Mouse (Mus musculus) 3134 (cell line): Measurements from ENCODE around the gene Pknox2.

Experiments
- DNase-seq: peaks from one replicate; pipeline ENCODE4 v3.0.0-alpha.2; 2011; ENCODE audit warnings: low spot score; ENCODE audit not compliant: insufficient read length; ENCODE audit errors: extremely low read depth

The Pknox2 gene

GRCm38 (mm10) chr9:37103778-37104177, 43.4 kb downstream of the Pknox2 start:
- no peak for DNase-seq

- DNase-seq, result no peak
These were observed 45.9 kb downstream of the Pknox2 start for GRCm38 (mm10) chr9:37101059-37101940.

GRCm38 (mm10) chr9:37099595-37099994, 47.6 kb downstream of the Pknox2 start:
- peak; percentile 28 for DNase-seq

GRCm38 (mm10) chr9:37098600-37098999, 48.6 kb downstream of the Pknox2 start:
- DNase-seq, result no peak

GRCm38 (mm10) chr9:37094230-37094990, 52.8 kb downstream of the Pknox2 start:
- DNase-seq, result no peak

- no peak for DNase-seq
These were observed 54.1 kb downstream of the Pknox2 start for GRCm38 (mm10) chr9:37093086-37093485.

- no peak for DNase-seq
These were observed 57.1 kb downstream of the Pknox2 start for GRCm38 (mm10) chr9:37089894-37090652.

- peak; percentile 50 for DNase-seq
These were observed 61.8 kb downstream of the Pknox2 start for GRCm38 (mm10) chr9:37085370-37085769.

- no peak for DNase-seq
These were observed 65.0 kb downstream of the Pknox2 start for GRCm38 (mm10) chr9:37082246-37082645.

- DNase-seq, result no peak
These were observed 66.9 kb downstream of the Pknox2 start for GRCm38 (mm10) chr9:37080309-37080708.

GRCm38 (mm10) chr9:37077063-37077418, 70.2 kb downstream of the Pknox2 start:
- no peak for DNase-seq

- DNase-seq, result no peak
These were observed 70.7 kb downstream of the Pknox2 start for GRCm38 (mm10) chr9:37076386-37077062.

- no peak for DNase-seq
These were observed 71.3 kb downstream of the Pknox2 start for GRCm38 (mm10) chr9:37075903-37076302.

GRCm38 (mm10) chr9:37069391-37070312, 77.6 kb downstream of the Pknox2 start:
- no peak for DNase-seq

- no peak for DNase-seq
These were observed 79.8 kb downstream of the Pknox2 start for GRCm38 (mm10) chr9:37067473-37067830.

- DNase-seq, result no peak
These were observed 80.3 kb downstream of the Pknox2 start for GRCm38 (mm10) chr9:37066732-37067472.

GRCm38 (mm10) chr9:37061627-37062026, 85.6 kb downstream of the Pknox2 start:
- no peak for DNase-seq

- DNase-seq, result peak; percentile 33
These were observed 92.5 kb downstream of the Pknox2 start for GRCm38 (mm10) chr9:37054703-37055102.
